Mouse (Mus musculus) C2C12 (cell line): ENCODE measurements around the gene Fer. TPM values are rescaled to one million over a fixed set of nuclear protein-coding genes. Genes with fewer than 3 reads are reported as not detected.

Experiments used
- H3K27me3 ChIP-seq: one replicate; pipeline ENCODE4 v1.6.1; 2011; ENCODE audit not compliant: control insufficient read depth, insufficient read depth, insufficient read length
- H3K36me3 ChIP-seq: one replicate; pipeline ENCODE4 v1.6.1; 2011; ENCODE audit not compliant: control insufficient read depth, insufficient read depth
- H3K4me3 ChIP-seq: one replicate; pipeline ENCODE4 v1.5.1; 2011; ENCODE audit warnings: mild to moderate bottlenecking, control low read depth; ENCODE audit not compliant: poor library complexity, insufficient read depth, severe bottlenecking
- H3K79me2 ChIP-seq: one replicate; pipeline ENCODE4 v1.6.1; 2011; ENCODE audit not compliant: control insufficient read depth, insufficient read depth
- H3K79me3 ChIP-seq: one replicate; pipeline ENCODE4 v1.6.1; 2011; ENCODE audit warnings: low read depth, control low read depth
- H3ac ChIP-seq: one replicate; pipeline ENCODE3; 2011; ENCODE audit warnings: low read depth; ENCODE audit not compliant: control insufficient read depth, insufficient read length
- CEBPB ChIP-seq: IDR thresholded peaks from one replicate; pipeline ENCODE4 v1.6.1; 2011; ENCODE audit warnings: low read depth, mild to moderate bottlenecking, control low read depth, moderate library complexity
- CTCF ChIP-seq: IDR thresholded peaks from one replicate; pipeline ENCODE4 v1.5.1; 2011; ENCODE audit not compliant: control insufficient read depth, insufficient read depth, insufficient read length
- FOSL1 ChIP-seq: IDR thresholded peaks from one replicate; pipeline ENCODE4 v1.8.0; 2011; ENCODE audit warnings: mild to moderate bottlenecking, low read length; ENCODE audit not compliant: poor library complexity, insufficient read depth, severe bottlenecking
- MAX ChIP-seq: IDR thresholded peaks from one replicate; pipeline ENCODE4 v1.6.1; 2011; ENCODE audit warnings: mild to moderate bottlenecking, control low read depth
- MYOD1 ChIP-seq: IDR thresholded peaks from one replicate; pipeline ENCODE4 v1.6.1; 2011; ENCODE audit warnings: low read depth; ENCODE audit not compliant: control insufficient read depth, insufficient read length
- MYOG ChIP-seq: IDR thresholded peaks from one replicate; pipeline ENCODE4 v1.6.1; 2011; ENCODE audit not compliant: control insufficient read depth, insufficient read length; ENCODE audit errors: extremely low read depth
- USF1 ChIP-seq: IDR thresholded peaks from one replicate; pipeline ENCODE4 v1.6.1; 2011; ENCODE audit warnings: low read depth, mild to moderate bottlenecking, control low read depth, moderate library complexity
- polyA plus RNA-seq: library from polyadenylated mRNA; unstranded; fragments of >200 nt; fragmentation: generic; extraction: Trizol; gene quantifications from one replicate; pipeline ENCODE4 v1.2.1, GENCODE M21; 2012; ENCODE audit warnings: missing spikeins

The Fer gene
- polyA plus RNA-seq, 1 experiment: 8.8 TPM

GRCm38 (mm10) chr17:63857023-63857544 lies 5.8 kb upstream of the Fer start:
- Histone ChIP-seq H3K79me3 (no peaks in the 10 kb centered on the region), H3ac (no peak overlapping the region), H3K4me3 (no peak overlapping the region), H3K36me3 (no peaks in the 10 kb centered on the region), H3K27me3 (no peaks in the 10 kb centered on the region), H3K79me2 (no peaks in the 10 kb centered on the region)
- no peak for TF ChIP-seq MAX
- TF ChIP-seq FOSL1: no peak
- TF ChIP-seq CTCF: no peak
- no peak for TF ChIP-seq USF1
- no peak for TF ChIP-seq MYOG
- TF ChIP-seq CEBPB: no peak
- TF ChIP-seq MYOD1: no peak

GRCm38 (mm10) chr17:63860988-63861387 lies 1.9 kb upstream of the Fer start:
- no peak overlapping the region for H3ac ChIP-seq
- H3K27me3 ChIP-seq: no peaks in the 10 kb centered on the region
- no peaks in the 10 kb centered on the region for H3K36me3 ChIP-seq
- no peak overlapping the region for H3K4me3 ChIP-seq
- peaks cover 10% of the 10 kb centered on the region for H3K79me2 ChIP-seq
- no peaks in the 10 kb centered on the region for H3K79me3 ChIP-seq
- TF ChIP-seq USF1 (no peak), CEBPB (no peak)

- TF ChIP-seq MYOD1: no peak
- TF ChIP-seq MYOG: no peak
- no peak for TF ChIP-seq FOSL1
- no peak for TF ChIP-seq CEBPB
- TF ChIP-seq MAX: no peak
- TF ChIP-seq USF1: no peak
- no peak for TF ChIP-seq CTCF
- Histone ChIP-seq H3K27me3 (no peaks in the 10 kb centered on the region), H3ac (no peak overlapping the region), H3K79me2 (peaks cover 10% of the 10 kb centered on the region), H3K36me3 (no peaks in the 10 kb centered on the region), H3K79me3 (peaks cover 1% of the 10 kb centered on the region), H3K4me3 (no peak overlapping the region)
Observed at GRCm38 (mm10) chr17:63862399-63862798, 463 bp upstream of the Fer start.

- TF ChIP-seq MYOG (no peak), USF1 (peak; percentile 84), FOSL1 (no peak), CEBPB (no peak), CTCF (no peak), MAX (peak; percentile 97)
Observed at GRCm38 (mm10) chr17:63863647-63864149, 836 bp downstream of the Fer start, which contains the start of gene A930002H24Rik. TSS of gene A930002H24Rik (minus strand) at chr17:63863791.

GRCm38 (mm10) chr17:63864171-63864571 lies 1.3 kb downstream of the Fer start:
- H3K27me3 ChIP-seq: no peaks in the 10 kb centered on the region
- peaks cover 24% of the 10 kb centered on the region for H3K79me2 ChIP-seq
- peak overlapping the region; percentile 75 for H3K4me3 ChIP-seq
- no peaks in the 10 kb centered on the region for H3K36me3 ChIP-seq
- H3ac ChIP-seq: peak overlapping the region; percentile 99
- TF ChIP-seq CEBPB: no peak
- H3K79me3 ChIP-seq: peaks cover 1% of the 10 kb centered on the region

More at GRCm38 (mm10) chr17:63863647-63864149, 836 bp downstream of the Fer start, which contains the start of gene A930002H24Rik:
- peak within 1 kb of the TSS; percentile 75 for H3K4me3 ChIP-seq
- H3K79me2 ChIP-seq: peaks cover 20% of the 10 kb centered on the region
- no peaks in the 10 kb centered on the region for H3K27me3 ChIP-seq
- no peaks in the 10 kb centered on the region for H3K36me3 ChIP-seq
- H3K79me3 ChIP-seq: peaks cover 1% of the 10 kb centered on the region
- peak within 1 kb of the TSS; percentile 99 for H3ac ChIP-seq

- Histone ChIP-seq H3K79me2 (peaks cover 79% of the 10 kb centered on the region), H3K27me3 (no peaks in the 10 kb centered on the region), H3ac (no peak overlapping the region), H3K4me3 (no peak overlapping the region), H3K79me3 (peaks cover 22% of the 10 kb centered on the region), H3K36me3 (no peaks in the 10 kb centered on the region)
- TF ChIP-seq USF1 (no peak), CTCF (no peak), CEBPB (no peak), MAX (no peak), MYOG (no peak), FOSL1 (no peak), MYOD1 (no peak)
Observed at GRCm38 (mm10) chr17:63871773-63872172, 8.9 kb downstream of the Fer start.
